ENCODE assay signal across 8 mouse cellular contexts in genomic region chr2:131253681-131254328, GRCm38 (mm10). TPM values are rescaled to one million over a fixed set of nuclear protein-coding genes. Genes with fewer than 3 reads are reported as not detected.
DNase-seq lines count a peak whose midpoint lies in the region; ATAC-seq and TF ChIP-seq lines count a peak whose summit lies in the region.

No protein-coding gene starts in this region.

- no peaks in the 10 kb centered on the region for H3K9me3 ChIP-seq in forebrain, embryonic 10.5 days
- no peaks in the 10 kb centered on the region for H3K9me3 ChIP-seq in forebrain, embryonic 15.5 days
- no peaks in the 10 kb centered on the region for H3K9me3 ChIP-seq in forebrain, embryonic 11.5 days (ENCODE audit: control insufficient read depth, low read length)

- intact Hi-C loops in heart, postnatal 36 days (cut with DNase I) = loop anchor here (1.0 to 10.0 kb wide), 5 partner anchors 43 to 289 kb away; partner anchors contain the start of gene Cenpb
- intact Hi-C loops in left cerebral cortex, postnatal 14 days (cut with DNase I) = loop anchor here (5.0 kb wide), 1 partner anchor 157 kb away; no protein-coding TSS in a partner anchor

- peaks cover 24% of the 10 kb centered on the region for H3K4me1 ChIP-seq in forebrain, embryonic 10.5 days
- no peaks in the 10 kb centered on the region for H3K4me1 ChIP-seq in forebrain, embryonic 15.5 days
- no peaks in the 10 kb centered on the region for H3K4me1 ChIP-seq in forebrain, embryonic 11.5 days (replicated peaks; ENCODE audit: control insufficient read depth, insufficient read depth, low read length)
- H3K4me1 ChIP-seq in spleen, adult 2 months (ENCODE audit: control insufficient read depth, insufficient read depth, insufficient read length) = no peaks in the 10 kb centered on the region

- no peak overlapping the region for H3K4me2 ChIP-seq in forebrain, embryonic 15.5 days (replicated peaks)
- H3K4me2 ChIP-seq in forebrain, embryonic 11.5 days (ENCODE audit: low read depth, low read length, severe bottlenecking) = no peak overlapping the region

- no peak overlapping the region for H3K4me3 ChIP-seq in forebrain, embryonic 10.5 days
- no peak overlapping the region for H3K4me3 ChIP-seq in forebrain, embryonic 15.5 days
- H3K4me3 ChIP-seq in forebrain, embryonic 11.5 days (ENCODE audit: low read depth, low read length) = no peak overlapping the region
- no peak overlapping the region for H3K4me3 ChIP-seq in spleen, adult 2 months (ENCODE audit: extremely low read depth, insufficient read depth, insufficient read length)

- no peak for TF ChIP-seq POLR2A in spleen, adult 2 months (IDR thresholded peaks at IDR 0.05; ENCODE audit: low read depth, low read length)

- WGBS in forebrain, embryonic 10.5 days = 37% methylated on average over 7 of the region's 7 CpGs
- WGBS in forebrain, embryonic 15.5 days = 36% methylated on average over 7 of the region's 7 CpGs
- 33% methylated on average over 7 of the region's 7 CpGs for WGBS in forebrain, embryonic 11.5 days
- 8% methylated on average over 7 of the region's 7 CpGs for WGBS in spleen, adult 2 months

- peaks cover 5% of the 10 kb centered on the region for H3K36me3 ChIP-seq in forebrain, embryonic 10.5 days (replicated peaks)
- no peaks in the 10 kb centered on the region for H3K36me3 ChIP-seq in forebrain, embryonic 15.5 days
- no peaks in the 10 kb centered on the region for H3K36me3 ChIP-seq in forebrain, embryonic 11.5 days (ENCODE audit: control insufficient read depth, insufficient read depth, low read length)
- peaks cover 2% of the 10 kb centered on the region; the same call in 1 of the 2 replicates for H3K36me3 ChIP-seq in spleen, adult 2 months (ENCODE audit: control insufficient read depth, insufficient read depth, low read length)

- no peaks in the 10 kb centered on the region for H3K27me3 ChIP-seq in forebrain, embryonic 10.5 days (ENCODE audit: poor library complexity, severe bottlenecking)
- H3K27me3 ChIP-seq in forebrain, embryonic 15.5 days = no peaks in the 10 kb centered on the region
- no peaks in the 10 kb centered on the region for H3K27me3 ChIP-seq in forebrain, embryonic 11.5 days (ENCODE audit: control insufficient read depth, insufficient read depth, low read length)
- H3K27me3 ChIP-seq in spleen, adult 2 months (ENCODE audit: control insufficient read depth, insufficient read depth, low read length) = no peaks in the 10 kb centered on the region

- no peak overlapping the region for H3K9ac ChIP-seq in forebrain, embryonic 15.5 days (replicated peaks)
- H3K9ac ChIP-seq in forebrain, embryonic 11.5 days (ENCODE audit: low read length) = no peak overlapping the region

- 0 out of 2 replicates have a peak overlapping the region, but pooled peaks have one; percentile 44 for H3K27ac ChIP-seq in forebrain, embryonic 10.5 days
- H3K27ac ChIP-seq in forebrain, embryonic 15.5 days (replicated peaks) = no peak overlapping the region
- no peak overlapping the region for H3K27ac ChIP-seq in forebrain, embryonic 11.5 days (ENCODE audit: low read depth, low read length)
- H3K27ac ChIP-seq in spleen, adult 2 months (ENCODE audit: insufficient read depth, low read length) = no peak overlapping the region

- no peak for ATAC-seq in forebrain, embryonic 15.5 days (replicated peaks)
- ATAC-seq in forebrain, embryonic 11.5 days (replicated peaks; ENCODE audit: low FRiP score) = 0 out of 2 replicates have a peak, but pooled peaks have one; percentile 53
- ATAC-seq in megakaryocyte-erythroid progenitor cell, adult 5-6 weeks (replicated peaks; ENCODE audit: low FRiP score, low TSS enrichment, poor library complexity, severe bottlenecking) = peak; percentile 85

- no peak for DNase-seq in forebrain, embryonic 10.5 days (ENCODE audit: extremely low spot score, low spot score)
- peak; percentile 65 for DNase-seq in adrenal gland, postnatal 25 days
- DNase-seq in forebrain, embryonic 11.5 days (ENCODE audit: low spot score) = no peak
- DNase-seq in heart, postnatal 36 days = peak; percentile 64 to 70
- DNase-seq in left cerebral cortex, postnatal 14 days (ENCODE audit: low spot score in 2 of 2) = peak; percentile 25 to 51
- peak; percentile 47 to 69 for DNase-seq in spleen, adult 2 months (ENCODE audit: low read depth in 1 of 2, low spot score in 2 of 2)

- TF ChIP-seq CTCF in spleen, adult 2 months (IDR thresholded peaks at IDR 0.05; ENCODE audit: extremely low read depth, insufficient read depth, insufficient read length, insufficient replicate concordance) = peak; percentile 86; the same call in 1 of the 2 replicates

RNA-seq across cellular contexts. Expression of gene Pank2, which starts 8.5 kb away (rescaled TPM):
- polyA plus RNA-seq in forebrain, embryonic 10.5 days (2016; fragmentation: Nextera tagmentation; extraction: Ambion mirVana) = 38.9 and 44.8 TPM in 2 replicates
- polyA plus RNA-seq in forebrain, embryonic 15.5 days (2015; fragmentation: Nextera tagmentation; extraction: Ambion mirVana) = 36.4 and 37.0 TPM in 2 replicates
- total RNA-seq in adrenal gland, postnatal 25 days (2021) = 65.7 and 72.4 TPM in 2 replicates
- 66.3 and 66.5 TPM in 2 replicates for polyA plus RNA-seq in forebrain, embryonic 11.5 days (2014; fragmentation: Nextera tagmentation; extraction: Ambion mirVana)
- total RNA-seq in heart, postnatal 36 days (2021) = 10 to 100 TPM; 20.9 to 25.7 TPM
- total RNA-seq in left cerebral cortex, postnatal 14 days (2021) = 10 to 100 TPM; 62.7 to 62.9 TPM
- 47.4 and 52.7 TPM in 2 replicates for total RNA-seq in megakaryocyte-erythroid progenitor cell, adult 5-6 weeks (2014; fragmentation: Nextera tagmentation)
- total RNA-seq in megakaryocyte-erythroid progenitor cell, adult 5-6 weeks (2017) = 56.3 and 94.8 TPM in 2 replicates
- polyA plus RNA-seq in spleen, adult 2 months (2012; rRNA removed) = 10.7 and 11.8 TPM in 2 replicates

RNA-seq across cellular contexts. Expression of gene Mavs, which starts 19.9 kb away (rescaled TPM):
- polyA plus RNA-seq in forebrain, embryonic 10.5 days (2016; fragmentation: Nextera tagmentation; extraction: Ambion mirVana) = 19.7 and 20.1 TPM in 2 replicates
- polyA plus RNA-seq in forebrain, embryonic 15.5 days (2015; fragmentation: Nextera tagmentation; extraction: Ambion mirVana) = 5.9 and 6.4 TPM in 2 replicates
- total RNA-seq in adrenal gland, postnatal 25 days (2021) = 44.2 and 45.9 TPM in 2 replicates
- polyA plus RNA-seq in forebrain, embryonic 11.5 days (2014; fragmentation: Nextera tagmentation; extraction: Ambion mirVana) = 16.6 and 17.1 TPM in 2 replicates
- total RNA-seq in heart, postnatal 36 days (2021) = 10 to 100 TPM; 63.9 to 69.7 TPM
- 1 to 10 TPM; 6.3 TPM for total RNA-seq in left cerebral cortex, postnatal 14 days (2021)
- 28.8 and 28.9 TPM in 2 replicates for total RNA-seq in megakaryocyte-erythroid progenitor cell, adult 5-6 weeks (2014; fragmentation: Nextera tagmentation)
- 16.9 and 24.8 TPM in 2 replicates for total RNA-seq in megakaryocyte-erythroid progenitor cell, adult 5-6 weeks (2017)
- polyA plus RNA-seq in spleen, adult 2 months (2012; rRNA removed) = 46.9 and 47.6 TPM in 2 replicates

RNA-seq across cellular contexts. Expression of gene Ap5s1, which starts 46.9 kb away (rescaled TPM):
- polyA plus RNA-seq in forebrain, embryonic 10.5 days (2016; fragmentation: Nextera tagmentation; extraction: Ambion mirVana) = 23.2 and 26.9 TPM in 2 replicates
- polyA plus RNA-seq in forebrain, embryonic 15.5 days (2015; fragmentation: Nextera tagmentation; extraction: Ambion mirVana) = 36.5 and 37.0 TPM in 2 replicates
- total RNA-seq in adrenal gland, postnatal 25 days (2021) = 18.6 and 24.5 TPM in 2 replicates
- polyA plus RNA-seq in forebrain, embryonic 11.5 days (2014; fragmentation: Nextera tagmentation; extraction: Ambion mirVana) = 30.6 and 31.4 TPM in 2 replicates
- total RNA-seq in heart, postnatal 36 days (2021) = 10 to 100 TPM; 31.5 to 36.5 TPM
- 10 to 100 TPM; 23.9 to 26.3 TPM for total RNA-seq in left cerebral cortex, postnatal 14 days (2021)
- 5.9 and 14.7 TPM in 2 replicates for total RNA-seq in megakaryocyte-erythroid progenitor cell, adult 5-6 weeks (2014; fragmentation: Nextera tagmentation)
- 1.9 and 3.3 TPM in 2 replicates for total RNA-seq in megakaryocyte-erythroid progenitor cell, adult 5-6 weeks (2017)
- 24.3 and 41.3 TPM in 2 replicates for polyA plus RNA-seq in spleen, adult 2 months (2012; rRNA removed)

Comparison
In these comparisons a context has a peak if more than half of its experiments do, and no peak if none do; other contexts are left out.
1. DNase-seq: peak in adrenal gland, postnatal 25 days (single experiment), heart, postnatal 36 days (2 of 2), left cerebral cortex, postnatal 14 days (2 of 2) and spleen, adult 2 months (2 of 2); none in forebrain, embryonic 10.5 days (single experiment) and forebrain, embryonic 11.5 days (single experiment).